Mouse (Mus musculus): Measurements from ENCODE around the gene Spata20. TPM values are rescaled to one million over a fixed set of nuclear protein-coding genes. Genes with fewer than 3 reads are reported as not detected.

The Spata20 gene
- 1,087 and 1,277 TPM in 2 replicates for polyA plus RNA-seq (2012; rRNA removed)

DNA sequence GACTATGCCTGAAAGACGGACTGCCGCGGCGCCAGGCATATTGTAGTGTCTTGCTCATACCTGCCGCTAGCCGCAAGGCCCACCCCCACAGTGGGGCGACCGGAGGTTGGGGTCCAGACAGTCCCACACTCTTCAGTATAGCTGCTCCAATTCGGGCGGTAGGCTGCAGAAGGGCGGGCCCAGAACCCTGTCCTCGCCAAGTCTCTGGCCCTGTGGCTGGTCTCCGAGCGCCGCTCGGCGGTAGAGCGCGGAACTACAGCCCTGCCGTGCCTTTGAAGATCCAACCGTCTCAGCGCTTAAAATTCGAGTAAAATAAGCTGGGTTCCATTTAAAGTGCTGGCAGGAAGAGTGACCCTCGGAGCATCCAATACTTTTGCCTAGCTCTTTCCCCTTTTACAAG, at the start of gene Spata20:
Spata20 (minus strand) TSS at position 179 of the 400 bp plus-strand sequence.
- TF ChIP-seq CTCF (IDR thresholded peaks at IDR 0.05; ENCODE audit: control insufficient read depth, insufficient read depth, insufficient replicate concordance, low read depth, low read length) (peak; percentile 91), POLR2A (IDR thresholded peaks at IDR 0.05; ENCODE audit: control insufficient read depth, low read depth, low read length) (peak; percentile 45; the same call in 1 of the 2 replicates)
- Histone ChIP-seq H3K4me3 (ENCODE audit: control insufficient read depth, low read depth, low read length) (peak within 1 kb of the TSS; percentile 80), H3K27ac (ENCODE audit: control insufficient read depth, insufficient read depth, low read depth, low read length) (peak within 1 kb of the TSS; percentile 5; the same call in 1 of the 2 replicates), H3K27me3 (ENCODE audit: control insufficient read depth, insufficient read depth, low read length) (no peaks in the 10 kb centered on the region), H3K4me1 (ENCODE audit: control insufficient read depth, insufficient read depth, low read length) (peaks cover 8% of the 10 kb centered on the region), H3K36me3 (ENCODE audit: control insufficient read depth, insufficient read depth, low read length) (no peaks in the 10 kb centered on the region)

GRCm38 (mm10) chr11:94533171-94533570, 47.2 kb upstream of the Spata20 start:
- Histone ChIP-seq H3K27ac (ENCODE audit: control insufficient read depth, insufficient read depth, low read depth, low read length) (no peak overlapping the region), H3K36me3 (ENCODE audit: control insufficient read depth, insufficient read depth, low read length) (no peaks in the 10 kb centered on the region), H3K4me3 (ENCODE audit: control insufficient read depth, low read depth, low read length) (no peak overlapping the region), H3K27me3 (ENCODE audit: control insufficient read depth, insufficient read depth, low read length) (no peaks in the 10 kb centered on the region), H3K4me1 (ENCODE audit: control insufficient read depth, insufficient read depth, low read length) (no peaks in the 10 kb centered on the region)
- TF ChIP-seq POLR2A (IDR thresholded peaks at IDR 0.05; ENCODE audit: control insufficient read depth, low read depth, low read length) (no peak), CTCF (IDR thresholded peaks at IDR 0.05; ENCODE audit: control insufficient read depth, insufficient read depth, insufficient replicate concordance, low read depth, low read length) (no peak)

DNA sequence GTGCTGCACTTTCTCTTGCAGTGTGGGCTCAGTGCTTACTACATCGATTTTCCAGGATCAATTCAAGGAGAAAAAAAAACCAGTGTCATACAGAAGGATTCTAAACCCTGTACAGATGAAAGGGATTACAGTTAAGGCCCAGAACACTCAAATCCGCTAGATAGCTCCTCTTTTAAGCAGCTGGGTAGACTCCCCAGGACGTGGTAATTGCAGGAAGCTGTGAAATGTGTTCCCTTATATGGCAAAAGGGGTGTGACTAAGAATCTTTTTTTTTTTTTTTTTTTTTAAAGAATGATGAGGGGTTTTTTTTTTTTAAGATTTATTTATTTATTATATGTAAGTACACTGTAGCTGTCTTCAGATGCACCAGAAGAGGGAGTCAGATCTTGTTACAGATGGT, 42.9 kb upstream of the Spata20 start:
- H3K4me1 ChIP-seq (ENCODE audit: control insufficient read depth, insufficient read depth, low read length), result peaks cover 6% of the 10 kb centered on the region
- H3K27ac ChIP-seq (ENCODE audit: control insufficient read depth, insufficient read depth, low read depth, low read length), result no peak overlapping the region
- H3K36me3 ChIP-seq (ENCODE audit: control insufficient read depth, insufficient read depth, low read length), result no peaks in the 10 kb centered on the region
- no peaks in the 10 kb centered on the region for H3K27me3 ChIP-seq (ENCODE audit: control insufficient read depth, insufficient read depth, low read length)
- no peak overlapping the region for H3K4me3 ChIP-seq (ENCODE audit: control insufficient read depth, low read depth, low read length)
- TF ChIP-seq POLR2A (IDR thresholded peaks at IDR 0.05; ENCODE audit: control insufficient read depth, low read depth, low read length) (no peak), CTCF (IDR thresholded peaks at IDR 0.05; ENCODE audit: control insufficient read depth, insufficient read depth, insufficient replicate concordance, low read depth, low read length) (no peak)

DNA sequence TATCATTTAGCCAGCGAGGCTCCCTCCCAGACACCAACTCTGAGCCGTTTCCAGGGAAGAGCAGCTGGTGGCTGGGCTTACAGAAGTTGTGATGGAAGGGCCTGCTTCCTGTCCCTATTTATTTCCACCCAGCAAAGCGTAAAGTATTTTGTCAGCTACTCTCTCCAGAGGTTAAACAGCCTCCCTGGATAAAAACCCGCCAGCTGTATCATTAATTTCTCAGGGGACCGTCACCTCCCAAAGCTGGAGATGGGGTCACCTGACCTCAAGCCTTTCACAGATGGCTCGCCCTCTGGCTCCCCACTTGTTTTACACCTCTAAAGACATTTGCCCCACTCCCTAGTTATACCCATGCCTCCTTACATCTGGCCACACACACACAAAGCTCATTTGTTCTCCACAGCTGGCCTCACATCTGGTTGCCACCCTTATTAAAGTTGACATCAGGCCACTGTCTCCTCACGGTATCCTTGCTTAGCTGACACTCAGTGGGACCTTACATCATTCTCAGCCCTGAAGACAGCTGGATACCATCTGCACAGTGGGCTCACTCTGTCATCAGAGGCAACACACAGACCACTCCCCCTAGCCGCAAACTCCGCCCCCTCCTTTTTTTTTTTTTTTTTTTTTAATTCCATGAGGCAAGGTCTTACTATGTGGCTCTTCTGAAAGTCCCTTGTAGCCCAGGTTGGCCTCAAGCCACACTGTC, 40.3 kb upstream of the Spata20 start:
- no peaks in the 10 kb centered on the region for H3K36me3 ChIP-seq (ENCODE audit: control insufficient read depth, insufficient read depth, low read length)
- no peak overlapping the region for H3K4me3 ChIP-seq (ENCODE audit: control insufficient read depth, low read depth, low read length)
- H3K27ac ChIP-seq (ENCODE audit: control insufficient read depth, insufficient read depth, low read depth, low read length), result peak overlapping the region; percentile 15; the same call in 1 of the 2 replicates
- no peaks in the 10 kb centered on the region for H3K27me3 ChIP-seq (ENCODE audit: control insufficient read depth, insufficient read depth, low read length)
- peaks cover 12% of the 10 kb centered on the region for H3K4me1 ChIP-seq (ENCODE audit: control insufficient read depth, insufficient read depth, low read length)
- TF ChIP-seq POLR2A (IDR thresholded peaks at IDR 0.05; ENCODE audit: control insufficient read depth, low read depth, low read length) (no peak), CTCF (IDR thresholded peaks at IDR 0.05; ENCODE audit: control insufficient read depth, insufficient read depth, insufficient replicate concordance, low read depth, low read length) (no peak)

GRCm38 (mm10) chr11:94521219-94521843, 35.4 kb upstream of the Spata20 start, which contains the start of gene Mycbpap:
TSS of gene Mycbpap (minus strand) at chr11:94521742.
- Histone ChIP-seq H3K27ac (ENCODE audit: control insufficient read depth, insufficient read depth, low read depth, low read length) (peak within 1 kb of the TSS; percentile 88), H3K36me3 (ENCODE audit: control insufficient read depth, insufficient read depth, low read length) (no peaks in the 10 kb centered on the region), H3K27me3 (ENCODE audit: control insufficient read depth, insufficient read depth, low read length) (no peaks in the 10 kb centered on the region), H3K4me1 (ENCODE audit: control insufficient read depth, insufficient read depth, low read length) (peaks cover 17% of the 10 kb centered on the region), H3K4me3 (ENCODE audit: control insufficient read depth, low read depth, low read length) (peak within 1 kb of the TSS; percentile 97)
- TF ChIP-seq POLR2A (IDR thresholded peaks at IDR 0.05; ENCODE audit: control insufficient read depth, low read depth, low read length) (peak; percentile 54), CTCF (IDR thresholded peaks at IDR 0.05; ENCODE audit: control insufficient read depth, insufficient read depth, insufficient replicate concordance, low read depth, low read length) (no peak)

GRCm38 (mm10) chr11:94513452-94513851, 27.5 kb upstream of the Spata20 start:
- no peak for TF ChIP-seq CTCF (IDR thresholded peaks at IDR 0.05; ENCODE audit: control insufficient read depth, insufficient read depth, insufficient replicate concordance, low read depth, low read length)
- no peak for TF ChIP-seq POLR2A (IDR thresholded peaks at IDR 0.05; ENCODE audit: control insufficient read depth, low read depth, low read length)
- H3K4me3 ChIP-seq (ENCODE audit: control insufficient read depth, low read depth, low read length), result no peak overlapping the region
- no peaks in the 10 kb centered on the region for H3K36me3 ChIP-seq (ENCODE audit: control insufficient read depth, insufficient read depth, low read length)
- no peaks in the 10 kb centered on the region for H3K27me3 ChIP-seq (ENCODE audit: control insufficient read depth, insufficient read depth, low read length)
- H3K4me1 ChIP-seq (ENCODE audit: control insufficient read depth, insufficient read depth, low read length), result no peaks in the 10 kb centered on the region
- no peak overlapping the region for H3K27ac ChIP-seq (ENCODE audit: control insufficient read depth, insufficient read depth, low read depth, low read length)

DNA sequence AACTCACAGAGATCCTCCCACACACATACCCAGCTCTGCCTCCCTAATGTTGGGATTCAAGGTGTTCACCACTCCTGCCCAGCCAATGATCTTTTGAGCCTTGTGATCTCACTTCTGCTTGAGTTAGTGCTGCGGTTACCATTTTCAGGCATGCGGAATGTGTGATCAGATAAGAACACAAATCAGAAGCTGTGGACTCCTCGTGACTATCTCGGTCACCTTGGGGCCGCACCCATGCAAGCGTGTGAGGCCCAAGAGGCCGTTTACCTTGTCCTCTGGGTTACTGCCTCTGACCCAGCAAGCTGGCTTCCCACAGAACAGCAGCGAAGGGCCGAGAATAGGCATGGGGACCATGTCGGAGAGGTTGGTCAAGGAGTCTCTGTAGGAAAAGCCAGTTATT, 23.0 kb upstream of the Spata20 start:
- peak overlapping the region; percentile 73 for H3K4me3 ChIP-seq (ENCODE audit: control insufficient read depth, low read depth, low read length)
- no peaks in the 10 kb centered on the region for H3K36me3 ChIP-seq (ENCODE audit: control insufficient read depth, insufficient read depth, low read length)
- no peaks in the 10 kb centered on the region for H3K27me3 ChIP-seq (ENCODE audit: control insufficient read depth, insufficient read depth, low read length)
- peaks cover 11% of the 10 kb centered on the region for H3K4me1 ChIP-seq (ENCODE audit: control insufficient read depth, insufficient read depth, low read length)
- no peak overlapping the region for H3K27ac ChIP-seq (ENCODE audit: control insufficient read depth, insufficient read depth, low read depth, low read length)
- TF ChIP-seq POLR2A (IDR thresholded peaks at IDR 0.05; ENCODE audit: control insufficient read depth, low read depth, low read length), result no peak
- TF ChIP-seq CTCF (IDR thresholded peaks at IDR 0.05; ENCODE audit: control insufficient read depth, insufficient read depth, insufficient replicate concordance, low read depth, low read length), result no peak

Data from testis, adult 2 months (tissue).